Mouse (Mus musculus): ENCODE results near the gene Mfsd6.

Gene Mfsd6

GRCm38 (mm10) chr1:52727056-52727900 lies at the start of gene Mfsd6:
TSS of gene Mfsd6 (minus strand) at chr1:52727462.
- CTCF ChIA-PET: no interaction called here

- CTCF ChIA-PET: no interaction called here
These were observed 38.2 kb upstream of the Mfsd6 start for GRCm38 (mm10) chr1:52765176-52766111.

GRCm38 (mm10) chr1:52763894-52764809 lies 36.9 kb upstream of the Mfsd6 start:
- CTCF ChIA-PET: no interaction called here

- CTCF ChIA-PET: interaction anchor here (0.5 kb wide), 1 partner anchor 678 kb away, joined by 4 read pairs; no protein-coding TSS in a partner anchor
These were observed 30.9 kb upstream of the Mfsd6 start for GRCm38 (mm10) chr1:52758174-52758573.

- CTCF ChIA-PET: no interaction called here
These were observed 27.1 kb upstream of the Mfsd6 start for GRCm38 (mm10) chr1:52754331-52754730.

- CTCF ChIA-PET: no interaction called here
These were observed 26.6 kb upstream of the Mfsd6 start for GRCm38 (mm10) chr1:52753828-52754227.

GRCm38 (mm10) chr1:52752706-52753105 lies 25.4 kb upstream of the Mfsd6 start:
- CTCF ChIA-PET: interaction anchor here (0.6 to 0.8 kb wide), 2 partner anchors 118 to 1731 kb away, joined by 3 to 4 read pairs; no protein-coding TSS in a partner anchor

GRCm38 (mm10) chr1:52751634-52752033 lies 24.4 kb upstream of the Mfsd6 start:
- CTCF ChIA-PET: interaction anchor here (0.7 kb wide), 1 partner anchor 104 kb away, joined by 3 read pairs; no protein-coding TSS in a partner anchor

- CTCF ChIA-PET: no interaction called here
These were observed 22.7 kb upstream of the Mfsd6 start for GRCm38 (mm10) chr1:52749978-52750377.

GRCm38 (mm10) chr1:52748260-52748659 lies 21.0 kb upstream of the Mfsd6 start:
- CTCF ChIA-PET: interaction anchor here (1.1 kb wide), 1 partner anchor 69 kb away, joined by 3 read pairs; the partner anchor contains the start of gene Inpp1

GRCm38 (mm10) chr1:52742567-52742966 lies 15.3 kb upstream of the Mfsd6 start:
- CTCF ChIA-PET: no interaction called here

- CTCF ChIA-PET: no interaction called here
These were observed 6.9 kb upstream of the Mfsd6 start for GRCm38 (mm10) chr1:52734208-52734607.

- CTCF ChIA-PET: no interaction called here
These were observed 3.0 kb upstream of the Mfsd6 start for GRCm38 (mm10) chr1:52730258-52730657.

- CTCF ChIA-PET: interaction anchor here (0.5 kb wide), 1 partner anchor 13 kb away, joined by 3 read pairs; no protein-coding TSS in a partner anchor
These were observed 1.7 kb upstream of the Mfsd6 start for GRCm38 (mm10) chr1:52728857-52729489.

- CTCF ChIA-PET: no interaction called here
These were observed 749 bp downstream of the Mfsd6 start for GRCm38 (mm10) chr1:52726371-52727055.

- CTCF ChIA-PET: no interaction called here
These were observed 4.7 kb downstream of the Mfsd6 start for GRCm38 (mm10) chr1:52722586-52722985.

- CTCF ChIA-PET: interaction anchor here (0.6 kb wide), 1 partner anchor 297 kb away, joined by 3 read pairs; no protein-coding TSS in a partner anchor
These were observed 8.2 kb downstream of the Mfsd6 start for GRCm38 (mm10) chr1:52719096-52719495.

- CTCF ChIA-PET: no interaction called here
These were observed 9.1 kb downstream of the Mfsd6 start for GRCm38 (mm10) chr1:52718068-52718748.

- CTCF ChIA-PET: no interaction called here
These were observed 12.8 kb downstream of the Mfsd6 start for GRCm38 (mm10) chr1:52714451-52714850.
